Comparison of ENCODE assay signal across 10 mouse cellular contexts in the genomic region with DNA sequence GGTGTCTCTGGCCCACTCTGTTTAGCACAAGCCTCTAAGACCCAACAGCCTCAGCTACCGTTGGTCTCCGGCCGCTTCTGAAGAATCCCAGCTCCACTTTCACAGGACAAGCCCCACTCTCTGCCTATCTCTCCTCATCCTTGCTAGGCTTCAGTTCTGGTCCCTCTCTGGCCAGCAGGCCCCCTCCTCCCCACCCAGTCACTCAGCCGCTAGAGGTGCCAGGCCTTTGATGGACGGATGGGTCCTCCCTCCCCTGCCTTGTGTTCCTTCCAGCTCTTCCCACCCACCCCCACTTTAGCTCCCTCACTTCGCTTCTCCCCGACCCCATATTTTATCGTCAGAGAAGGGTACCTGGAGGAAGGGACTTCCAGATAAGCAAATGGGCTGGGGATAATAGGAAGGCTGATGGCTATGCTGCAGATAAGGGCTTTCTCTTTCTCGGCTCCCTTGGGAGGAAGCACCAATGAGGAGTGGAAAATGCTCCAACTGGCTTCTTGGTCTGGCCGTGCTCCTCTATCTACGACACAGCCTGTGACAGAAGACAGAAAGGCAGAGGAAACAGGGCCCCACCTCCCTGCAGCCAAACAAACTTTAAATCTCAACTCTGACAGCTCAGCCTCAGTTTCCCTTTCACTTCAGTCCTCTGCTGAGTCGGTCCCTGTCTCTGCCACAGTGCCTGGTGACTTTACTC. TPM values are rescaled to one million over a fixed set of nuclear protein-coding genes. Genes with fewer than 3 reads are reported as not detected.
A peak's percentile ranks its signal among the peaks of the same experiment; 100 is the strongest.
DNase-seq lines count a peak whose midpoint lies in the region; ATAC-seq lines count a peak whose summit lies in the region.
"Had no signal": no experiment of that assay in that cellular context is flagged by ENCODE, and none has a peak within 500 bp of the region (broad histone marks: within the 10 kb centered on the region; RNA-seq: fewer than 3 reads in every experiment).

No protein-coding gene starts in this region.

- no peak overlapping the region for H3K4me2 ChIP-seq in neural tube, embryonic 11.5 days (ENCODE audit: low read depth)

- peak overlapping the region; percentile 56; the same call in 1 of the 2 replicates for H3K27ac ChIP-seq in neural tube, embryonic 11.5 days (ENCODE audit: low read depth, low read length)

- ATAC-seq in neural tube, embryonic 11.5 days (ENCODE audit: insufficient read depth, low FRiP score, low TSS enrichment) = no peak; the same call in 1 of the 2 replicates
- no peak for ATAC-seq in granulocyte monocyte progenitor cell, adult 5-6 weeks (replicated peaks; ENCODE audit: poor library complexity, severe bottlenecking)

- DNase-seq in neural tube, embryonic 11.5 days (ENCODE audit: low spot score) = no peak
- DNase-seq in neural tube, embryonic 10.5 days (ENCODE audit: extremely low spot score, low spot score) = no peak
- peak; percentile 31 for DNase-seq in heart, postnatal 25 days (ENCODE audit: low spot score)
- DNase-seq in kidney, postnatal 4 days = peak; percentile 21 to 35
- peak; percentile 43 for DNase-seq in splenic B cell, adult 2 months (ENCODE audit: low read depth, low spot score)
- DNase-seq in thymus, postnatal 10 days (ENCODE audit: low spot score in 2 of 2) = no peak

- intact Hi-C loops in heart, postnatal 25 days (cut with DNase I) = no loop called here

- peaks cover 3% of the 10 kb centered on the region for H3K36me3 ChIP-seq in neural tube, embryonic 11.5 days (ENCODE audit: control insufficient read depth, insufficient read depth, low read length)
- peaks cover 2% of the 10 kb centered on the region; the same call in 1 of the 2 replicates for H3K36me3 ChIP-seq in splenic B cell, adult 2 months (ENCODE audit: control insufficient read depth, insufficient read depth, low read length, poor library complexity, severe bottlenecking)

- 46% methylated on average over 12 of the region's 12 CpGs for WGBS in neural tube, embryonic 11.5 days

- H3K9ac ChIP-seq in neural tube, embryonic 11.5 days (ENCODE audit: low read length) = no peak overlapping the region

- no peaks in the 10 kb centered on the region for H3K27me3 ChIP-seq in neural tube, embryonic 11.5 days (ENCODE audit: control insufficient read depth, insufficient read depth, low read length)
- H3K27me3 ChIP-seq in splenic B cell, adult 2 months (ENCODE audit: control insufficient read depth, insufficient read depth, low read length, poor library complexity, severe bottlenecking) = no peaks in the 10 kb centered on the region

- H3K9me3 ChIP-seq in neural tube, embryonic 11.5 days (ENCODE audit: control insufficient read depth, low read length) = no peaks in the 10 kb centered on the region

- peaks cover 2% of the 10 kb centered on the region; the same call in 1 of the 2 replicates for H3K4me1 ChIP-seq in neural tube, embryonic 11.5 days (ENCODE audit: control insufficient read depth, insufficient read depth, low read length)

- no peak overlapping the region for H3K4me3 ChIP-seq in neural tube, embryonic 11.5 days (ENCODE audit: low read depth, low read length)

RNA-seq across cellular contexts. Expression of gene Dnajc5g, which starts 23.0 kb away (rescaled TPM):
- not detected in 2 replicates for polyA plus RNA-seq in neural tube, embryonic 11.5 days (2014; fragmentation: Nextera tagmentation; extraction: Ambion mirVana)
- total RNA-seq in heart, postnatal 25 days (2021) = not detected
- not detected in 2 replicates for total RNA-seq in granulocyte monocyte progenitor cell, adult 5-6 weeks (2014; fragmentation: Nextera tagmentation)
- total RNA-seq in granulocyte monocyte progenitor cell, adult 5-6 weeks (2017) = not detected in 2 replicates
- total RNA-seq: megakaryocyte-erythroid progenitor cell, adult 5-6 weeks had no signal
- polyA plus RNA-seq: inflammation-experienced regulatory T-cells, adult 6 months; stomach, embryonic 14.5 days had no signal

RNA-seq across cellular contexts. Expression of gene Slc30a3, which starts 25.0 kb away (rescaled TPM):
- polyA plus RNA-seq in neural tube, embryonic 11.5 days (2014; fragmentation: Nextera tagmentation; extraction: Ambion mirVana) = 8.1 and 9.2 TPM in 2 replicates
- total RNA-seq in heart, postnatal 25 days (2021) = not detected
- total RNA-seq in granulocyte monocyte progenitor cell, adult 5-6 weeks (2014; fragmentation: Nextera tagmentation) = not detected in 2 replicates
- not detected in 2 replicates for total RNA-seq in granulocyte monocyte progenitor cell, adult 5-6 weeks (2017)
- total RNA-seq: megakaryocyte-erythroid progenitor cell, adult 5-6 weeks had no signal

RNA-seq across cellular contexts. Expression of gene Cad, which starts 28.5 kb away (rescaled TPM):
- 27.9 and 28.2 TPM in 2 replicates for polyA plus RNA-seq in neural tube, embryonic 11.5 days (2014; fragmentation: Nextera tagmentation; extraction: Ambion mirVana)
- total RNA-seq in heart, postnatal 25 days (2021) = 10 to 100 TPM; 14.4 to 15.5 TPM
- 57.4 and 70.3 TPM in 2 replicates for total RNA-seq in granulocyte monocyte progenitor cell, adult 5-6 weeks (2014; fragmentation: Nextera tagmentation)
- 23.1 and 39.5 TPM in 2 replicates for total RNA-seq in granulocyte monocyte progenitor cell, adult 5-6 weeks (2017)

RNA-seq across cellular contexts. Expression of gene Trim54, which starts 33.4 kb away (rescaled TPM):
- 0.45 and 0.81 TPM in 2 replicates for polyA plus RNA-seq in neural tube, embryonic 11.5 days (2014; fragmentation: Nextera tagmentation; extraction: Ambion mirVana)
- total RNA-seq in heart, postnatal 25 days (2021) = 100 to 1,000 TPM; 183 to 212 TPM
- total RNA-seq in granulocyte monocyte progenitor cell, adult 5-6 weeks (2014; fragmentation: Nextera tagmentation) = not detected in 2 replicates
- not detected in 2 replicates for total RNA-seq in granulocyte monocyte progenitor cell, adult 5-6 weeks (2017)
- total RNA-seq: megakaryocyte-erythroid progenitor cell, adult 5-6 weeks had no signal
- polyA plus RNA-seq: inflammation-experienced regulatory T-cells, adult 6 months; stomach, embryonic 14.5 days had no signal

RNA-seq across cellular contexts. Expression of gene Slc5a6, which starts 34.4 kb away (rescaled TPM):
- 9.3 and 9.7 TPM in 2 replicates for polyA plus RNA-seq in neural tube, embryonic 11.5 days (2014; fragmentation: Nextera tagmentation; extraction: Ambion mirVana)
- total RNA-seq in heart, postnatal 25 days (2021) = 10 to 100 TPM in 1 of 2 experiments, 1 to 10 TPM in 1; 9.9 to 10.5 TPM
- 7.2 and 7.9 TPM in 2 replicates for total RNA-seq in granulocyte monocyte progenitor cell, adult 5-6 weeks (2014; fragmentation: Nextera tagmentation)
- 5.8 and 8.8 TPM in 2 replicates for total RNA-seq in granulocyte monocyte progenitor cell, adult 5-6 weeks (2017)

Comparison
In these comparisons a context has a peak if more than half of its experiments do, and no peak if none do; other contexts are left out.
1. DNase-seq: peak in heart, postnatal 25 days (single experiment), kidney, postnatal 4 days (2 of 2) and splenic B cell, adult 2 months (single experiment); none in neural tube, embryonic 11.5 days (single experiment), neural tube, embryonic 10.5 days (single experiment) and thymus, postnatal 10 days (0 of 2).